Mouse (Mus musculus) liver, embryonic 14.5 days (tissue): ENCODE results near the gene Gm17657.

Experiments used
- CTCF ChIP-seq: IDR thresholded peaks from 2 replicates; pipeline ENCODE4 v1.5.1; 2016; ENCODE audit warnings: antibody characterized with exemption, low read depth, control low read depth
- EP300 ChIP-seq: IDR thresholded peaks from 2 replicates; pipeline ENCODE4 v1.6.1; 2016; ENCODE audit warnings: antibody characterized with exemption, low read depth

- TF ChIP-seq EP300 (no peak), CTCF (no peak)
Observed at GRCm38 (mm10) chr17:29548994-29549393, 444 bp downstream of the Gm17657 start.
